Mouse (Mus musculus): ENCODE results near the gene Polr2c. TPM values are rescaled to one million over a fixed set of nuclear protein-coding genes. Genes with fewer than 3 reads are reported as not detected.

The Polr2c gene
- 67.7 and 133 TPM in 2 replicates for polyA plus RNA-seq (2012; rRNA removed; ENCODE audit: low replicate concordance)

DNA sequence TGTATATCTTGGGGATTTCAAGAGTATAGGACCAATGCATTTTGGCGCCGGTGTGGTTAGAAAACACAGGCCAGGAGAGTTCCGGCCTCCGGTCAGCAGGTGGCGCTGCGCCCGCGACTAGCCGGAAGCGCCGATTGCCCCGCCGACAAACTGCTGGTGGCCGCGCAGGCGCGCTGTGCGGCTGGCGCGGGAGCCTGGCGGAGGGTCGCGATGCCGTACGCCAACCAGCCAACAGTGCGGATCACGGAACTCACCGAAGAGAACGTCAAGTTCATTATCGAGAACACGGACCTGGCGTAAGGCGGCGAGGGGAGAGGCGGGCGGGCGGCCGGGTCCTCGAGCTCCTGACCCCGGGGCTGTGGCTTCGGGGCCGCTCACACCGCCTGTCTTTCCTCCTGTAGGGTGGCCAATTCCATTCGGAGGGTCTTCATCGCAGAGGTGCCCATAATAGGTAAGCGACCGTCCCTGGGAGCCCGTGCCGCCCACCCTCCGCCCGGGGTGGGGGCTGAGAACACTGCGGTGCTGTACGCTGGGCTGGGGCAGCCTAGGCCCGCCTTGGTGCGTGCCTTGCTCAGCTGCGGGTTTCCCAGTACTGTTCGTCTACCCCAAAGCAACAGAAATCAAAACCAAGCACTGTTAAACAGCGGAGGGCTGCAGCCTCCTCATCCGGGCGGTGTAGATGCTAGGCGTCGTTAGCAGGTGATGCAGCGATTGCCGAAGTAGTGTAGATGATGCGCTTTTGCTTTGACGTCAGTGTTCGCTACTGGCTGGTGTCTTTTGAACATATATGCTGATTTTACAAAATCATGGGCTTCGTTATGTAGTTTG, at the start of gene Polr2c:
TSS of gene Polr2c (plus strand) at position 105 of the 828 bp plus-strand sequence.

DNA sequence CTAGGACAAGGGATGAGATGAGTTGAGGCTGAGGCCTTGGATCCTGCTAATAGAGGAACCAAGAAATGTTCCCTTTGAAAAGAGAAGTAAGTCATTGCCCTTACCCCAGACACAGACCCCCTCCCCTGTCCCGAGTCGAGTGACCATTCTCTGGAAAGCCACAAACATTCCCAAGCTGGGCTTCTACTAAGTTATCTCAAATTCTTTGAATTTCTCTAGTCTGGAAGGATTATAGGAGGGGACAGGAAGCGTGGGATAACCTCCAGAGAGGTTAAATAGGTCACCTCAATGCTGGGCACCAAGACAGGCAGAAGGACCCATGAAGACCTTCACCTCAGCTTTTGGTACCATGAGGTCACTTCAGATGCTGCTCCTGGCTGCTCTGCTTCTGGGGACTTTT, 47.1 kb upstream of the Polr2c start, which contains the start of gene Ccl17:
TSS of gene Ccl17 (plus strand) at position 301 of the 400 bp plus-strand sequence.

DNA sequence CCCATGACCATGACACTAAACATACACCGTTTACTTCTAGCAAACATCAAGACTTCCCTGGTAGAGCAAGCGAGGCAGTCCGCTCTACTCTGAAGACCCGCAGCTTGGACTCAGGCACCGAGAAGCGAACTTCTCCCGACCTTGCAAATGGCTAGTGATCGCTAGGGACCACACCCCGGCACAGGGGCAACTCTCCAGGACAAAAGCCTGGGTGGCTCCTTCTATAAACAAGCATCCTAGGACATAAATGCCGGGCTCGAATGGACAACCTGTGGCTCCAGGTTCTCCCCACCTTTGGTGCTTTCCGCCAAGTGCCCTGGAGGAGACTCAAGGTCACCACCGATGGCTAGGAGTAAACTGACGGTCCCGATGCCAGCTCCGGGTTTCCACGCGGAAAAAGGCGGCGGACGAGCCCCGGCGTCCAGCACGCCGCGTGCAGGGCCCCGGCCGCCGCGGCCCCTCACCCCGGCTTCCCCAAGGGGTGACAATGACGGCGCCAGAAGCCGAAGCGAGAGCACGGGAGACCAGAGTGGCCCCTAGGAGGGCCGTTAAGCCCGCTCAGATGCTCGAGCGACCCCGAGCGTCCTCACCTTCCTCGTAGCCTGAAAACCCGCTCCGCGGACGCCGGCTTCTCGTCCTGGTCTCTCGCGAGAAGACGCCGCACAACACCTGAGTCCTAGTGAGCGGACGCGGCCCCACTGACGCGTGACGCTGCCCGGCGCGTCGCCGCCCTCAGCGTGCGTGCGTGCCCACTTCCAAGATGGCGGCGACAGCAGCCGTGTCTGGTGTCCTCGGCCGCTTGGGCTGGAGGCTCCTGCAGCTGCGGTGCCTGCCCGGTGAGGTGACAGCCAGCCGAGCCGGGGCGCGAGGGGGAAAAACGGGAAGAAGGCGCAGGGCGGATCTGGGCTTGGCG, 19.3 kb upstream of the Polr2c start, which contains the start of the genes Coq9 and Ciapin1:
TSS of gene Coq9 (plus strand) at position 660 of the 913 bp plus-strand sequence.
TSS of gene Ciapin1 (minus strand) at position 697 of the 913 bp plus-strand sequence.

DNA sequence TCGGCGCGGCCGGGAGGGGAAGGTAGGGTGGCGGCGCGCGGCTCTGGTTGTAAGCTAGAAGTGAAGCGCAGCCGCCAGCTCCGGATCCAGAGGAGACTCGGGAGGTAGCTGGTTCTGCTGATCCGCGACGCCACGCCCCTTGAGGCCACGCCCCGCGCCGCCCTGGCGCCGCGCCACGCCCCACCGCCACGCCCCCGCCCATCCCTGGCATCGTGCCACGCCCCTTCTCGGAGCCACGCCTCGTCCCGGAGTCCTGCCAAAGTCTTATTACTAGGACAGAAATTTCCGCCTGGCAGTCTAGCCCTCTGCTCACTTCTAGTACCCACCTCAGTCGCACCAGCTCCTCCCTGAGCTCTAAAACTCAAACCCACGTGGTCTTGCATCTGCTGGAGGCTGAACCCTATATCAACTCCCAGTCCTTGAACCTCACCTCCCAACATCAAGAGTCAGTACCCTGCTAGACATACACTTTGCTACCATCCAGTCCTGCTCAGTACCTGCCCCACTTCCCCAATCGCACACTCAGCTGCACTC, 19.0 kb downstream of the Polr2c start, which contains the start of gene Dok4:
TSS of gene Dok4 (minus strand) at position 134 of the 534 bp plus-strand sequence.

DNA sequence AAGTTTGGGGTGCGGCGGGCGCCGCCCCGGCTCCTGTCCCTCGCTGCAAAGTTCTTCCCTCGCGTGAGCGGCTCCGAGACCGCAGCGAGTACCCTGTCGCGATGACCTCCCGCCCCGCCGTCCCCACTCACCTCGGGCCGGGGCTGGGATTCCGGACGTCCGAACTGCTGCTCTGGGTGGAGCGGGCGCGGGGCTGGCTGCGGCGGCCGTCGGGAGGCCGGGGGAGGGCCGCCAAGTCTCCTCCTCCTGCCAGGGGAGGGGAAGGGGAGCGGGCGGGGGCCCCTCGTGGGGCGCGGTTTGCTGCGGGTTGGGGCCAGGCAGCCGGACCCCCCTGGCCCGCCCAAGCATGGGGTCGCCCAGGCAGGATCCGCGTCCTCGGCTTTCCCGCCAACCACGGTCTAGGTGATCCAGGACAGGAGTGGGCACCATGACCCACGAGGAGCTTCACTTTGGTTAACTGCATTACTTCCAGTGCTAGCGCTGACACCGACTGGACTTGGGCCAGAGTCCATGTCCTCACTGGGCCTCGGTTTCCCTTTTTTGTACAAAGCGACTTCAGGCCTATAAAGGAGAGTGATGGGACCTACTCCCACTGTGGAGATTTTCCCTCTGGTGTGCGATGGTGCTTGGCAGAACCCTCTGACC, 60.7 kb downstream of the Polr2c start, which contains the start of gene Ccdc102a:
TSS of gene Ccdc102a (minus strand) at position 248 of the 645 bp plus-strand sequence.

Other genes starting within 250 kb of the Polr2c start
- gene Arl2bp, start 190.8 kb upstream of the Polr2c start, polyA plus RNA-seq (2012; rRNA removed; ENCODE audit: low replicate concordance): 78.6 and 89.5 TPM in 2 replicates
- gene Pllp, start 161.2 kb upstream of the Polr2c start, polyA plus RNA-seq (2012; rRNA removed; ENCODE audit: low replicate concordance): 17.2 and 28.2 TPM in 2 replicates
- gene Ccl22, start 111.9 kb upstream of the Polr2c start, polyA plus RNA-seq (2012; rRNA removed; ENCODE audit: low replicate concordance): 51.7 and 54.3 TPM in 2 replicates
- gene Cx3cl1, start 85.4 kb upstream of the Polr2c start, polyA plus RNA-seq (2012; rRNA removed; ENCODE audit: low replicate concordance): 38.3 and 72.8 TPM in 2 replicates
- gene Ccl17, start 47.0 kb upstream of the Polr2c start, polyA plus RNA-seq (2012; rRNA removed; ENCODE audit: low replicate concordance): 2.1 TPM in 2 replicates
- 317 and 419 TPM in 2 replicates for gene Coq9, start 19.1 kb upstream of the Polr2c start, polyA plus RNA-seq (2012; rRNA removed; ENCODE audit: low replicate concordance)
- gene Ciapin1, start 19.1 kb upstream of the Polr2c start, polyA plus RNA-seq (2012; rRNA removed; ENCODE audit: low replicate concordance): 33.1 and 36.7 TPM in 2 replicates
- gene Dok4, start 18.9 kb downstream of the Polr2c start, polyA plus RNA-seq (2012; rRNA removed; ENCODE audit: low replicate concordance): 19.6 and 19.7 TPM in 2 replicates
- gene Ccdc102a, start 60.6 kb downstream of the Polr2c start, polyA plus RNA-seq (2012; rRNA removed; ENCODE audit: low replicate concordance): 9.3 and 24.4 TPM in 2 replicates
- gene Adgrg5, start 66.2 kb downstream of the Polr2c start, polyA plus RNA-seq (2012; rRNA removed; ENCODE audit: low replicate concordance): 22.7 and 31.4 TPM in 2 replicates
- 138 and 237 TPM in 2 replicates for gene Adgrg1, start 117.3 kb downstream of the Polr2c start, polyA plus RNA-seq (2012; rRNA removed; ENCODE audit: low replicate concordance)
- gene Adgrg3, start 160.2 kb downstream of the Polr2c start, polyA plus RNA-seq (2012; rRNA removed; ENCODE audit: low replicate concordance): 7.5 and 9.6 TPM in 2 replicates
- 0.08 and 0.09 TPM in 2 replicates for gene Drc7, start 197.7 kb downstream of the Polr2c start, polyA plus RNA-seq (2012; rRNA removed; ENCODE audit: low replicate concordance)
- 14.9 and 19.3 TPM in 2 replicates for gene Katnb1, start 223.7 kb downstream of the Polr2c start, polyA plus RNA-seq (2012; rRNA removed; ENCODE audit: low replicate concordance)

All from mammary gland, adult 2 months (tissue).